Mouse (Mus musculus): Measurements from ENCODE around the gene Gm3952.

The Gm3952 gene

DNA sequence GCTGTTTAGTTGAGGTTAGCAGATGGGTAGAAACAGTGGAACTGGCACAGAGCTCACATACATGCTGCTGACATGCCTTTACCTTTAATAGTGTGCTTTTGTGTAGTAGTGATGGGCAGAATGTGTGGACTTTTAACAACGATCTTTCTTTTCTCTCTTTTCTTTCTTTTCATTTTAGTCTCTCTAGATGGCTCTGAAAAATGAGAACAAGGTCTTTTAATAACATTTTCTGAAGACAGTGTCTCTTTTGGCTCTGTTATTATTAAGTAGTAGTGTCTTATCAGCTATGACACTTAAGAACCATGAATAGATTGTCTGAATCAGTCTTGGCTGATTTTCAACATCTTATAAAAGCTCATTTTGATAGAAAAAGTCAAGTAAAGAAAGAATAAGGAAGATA lies at the start of gene Gm3952:
Gene Gm3952, minus strand, starts transcription at position 101 of the 400 bp plus-strand sequence.
- DNase-seq (ENCODE audit: low spot score in 2 of 2) = no peak

DNA sequence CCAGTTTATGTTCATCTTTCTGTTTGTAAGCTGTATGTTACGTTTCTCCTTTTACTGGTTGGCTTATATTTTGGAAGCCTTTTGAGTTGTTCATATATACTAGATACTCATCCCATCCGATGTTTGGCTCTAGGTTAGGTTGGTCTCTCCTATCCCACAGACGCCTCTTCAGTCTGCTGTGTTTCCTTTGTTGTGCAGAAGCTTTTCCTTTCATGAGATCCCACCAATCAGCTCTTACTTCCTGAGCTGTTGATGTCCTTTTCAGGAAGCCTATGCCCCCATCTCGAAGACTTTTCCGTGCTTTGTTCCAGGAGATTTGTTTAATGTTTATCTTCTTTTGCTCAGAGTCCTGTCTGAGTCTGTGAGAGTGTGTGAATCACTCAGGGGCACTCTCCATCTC lies 45.3 kb upstream of the Gm3952 start:
- no peak for DNase-seq (ENCODE audit: low spot score in 2 of 2)

DNA sequence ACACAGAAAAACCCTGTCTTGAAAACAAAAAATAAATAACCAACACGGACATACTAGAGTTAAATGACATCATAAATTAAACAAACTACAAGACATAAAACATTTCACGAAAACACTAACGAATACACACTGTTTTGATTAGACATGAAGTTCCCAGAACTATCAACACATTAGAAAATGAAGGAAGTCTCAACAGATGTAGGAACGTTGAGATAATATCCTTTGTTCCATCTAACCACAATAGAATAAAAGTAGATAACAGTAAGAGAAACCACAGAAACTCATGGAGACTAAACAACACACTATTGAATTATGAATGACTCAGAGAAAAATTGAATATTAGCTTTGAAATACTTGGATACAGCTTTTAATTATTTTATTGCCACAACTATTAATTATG lies 14.0 kb upstream of the Gm3952 start:
- DNase-seq (ENCODE audit: low spot score in 2 of 2) = no peak

DNA sequence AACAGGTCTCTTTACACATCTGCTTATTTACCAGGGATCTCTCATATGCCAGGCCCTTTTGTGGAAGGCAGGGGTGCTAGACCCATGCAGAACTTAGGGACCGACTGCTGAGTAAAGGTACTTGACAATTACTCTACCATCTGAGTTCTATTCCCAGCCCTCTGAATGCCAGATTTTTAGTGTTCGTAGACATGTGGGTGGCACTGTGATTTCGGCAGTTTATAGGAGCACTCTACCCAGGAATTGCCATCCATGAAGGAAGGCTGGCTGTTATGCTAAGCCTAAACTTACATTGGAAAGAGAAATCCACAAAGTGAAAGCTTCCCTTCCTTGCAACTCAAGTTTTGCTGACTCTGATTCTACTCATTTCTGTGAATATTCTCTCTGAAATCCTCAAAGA lies 62.8 kb downstream of the Gm3952 start:
- no peak for DNase-seq (ENCODE audit: low spot score in 2 of 2)

DNA sequence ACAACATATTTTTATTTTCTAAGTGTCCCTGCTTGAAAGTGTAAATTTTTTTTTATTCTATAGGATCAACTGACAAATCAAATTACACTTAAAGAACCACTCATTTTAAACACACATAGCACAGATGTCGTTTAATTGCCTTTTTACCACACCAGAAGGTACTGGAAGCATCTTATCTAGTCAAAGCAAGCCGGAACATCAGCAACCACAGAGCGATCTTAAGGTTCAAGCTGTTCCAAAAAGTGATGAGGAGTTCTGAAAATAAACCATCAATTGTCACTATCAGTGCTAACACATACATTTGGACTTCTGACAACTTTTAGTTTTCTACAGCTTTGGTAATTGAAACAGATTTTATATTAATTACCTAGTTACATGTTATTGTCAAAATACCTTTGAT lies 64.4 kb downstream of the Gm3952 start:
- DNase-seq (ENCODE audit: low spot score in 2 of 2) = no peak

DNA sequence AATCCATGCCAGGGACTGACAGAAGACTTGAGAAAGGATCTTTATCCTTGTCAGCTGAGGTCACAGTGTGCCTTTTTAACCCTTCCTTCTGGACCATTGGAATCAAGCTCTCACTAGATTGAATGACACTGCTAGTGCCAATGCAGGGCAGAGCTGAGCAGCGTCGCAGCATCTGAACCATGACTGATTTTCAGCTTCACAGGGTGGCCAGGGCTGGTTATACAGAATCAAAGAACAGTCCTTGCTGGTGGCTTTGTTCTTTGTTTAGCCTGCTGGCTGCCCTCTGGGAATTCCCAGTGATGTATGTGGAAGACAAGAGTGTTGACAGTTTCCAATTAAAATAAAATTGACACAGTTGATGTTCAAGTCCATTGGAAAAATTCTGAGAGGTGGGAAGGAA lies 66.2 kb downstream of the Gm3952 start:
- DNase-seq (ENCODE audit: low spot score in 2 of 2) = no peak

DNA sequence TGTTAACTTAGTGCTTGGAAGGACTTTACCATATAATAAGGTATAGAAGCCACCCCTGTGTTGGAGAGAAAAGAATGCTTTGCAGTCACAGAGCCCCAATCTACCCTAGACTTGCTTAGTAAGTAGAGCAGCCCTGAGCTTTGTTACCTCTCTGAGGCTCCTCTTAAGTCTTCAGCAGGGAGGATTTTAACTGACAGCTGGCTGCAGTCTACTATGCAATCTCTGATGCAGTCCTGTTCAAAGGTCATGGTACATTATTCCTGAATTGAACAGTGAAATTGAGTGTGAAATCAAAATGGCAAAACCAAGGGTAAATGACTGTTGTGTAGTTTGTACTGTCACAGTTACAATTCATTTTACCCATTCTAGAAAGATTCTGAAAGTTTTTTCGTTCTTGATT lies 71.3 kb downstream of the Gm3952 start:
- DNase-seq (ENCODE audit: low spot score in 2 of 2) = no peak

DNA sequence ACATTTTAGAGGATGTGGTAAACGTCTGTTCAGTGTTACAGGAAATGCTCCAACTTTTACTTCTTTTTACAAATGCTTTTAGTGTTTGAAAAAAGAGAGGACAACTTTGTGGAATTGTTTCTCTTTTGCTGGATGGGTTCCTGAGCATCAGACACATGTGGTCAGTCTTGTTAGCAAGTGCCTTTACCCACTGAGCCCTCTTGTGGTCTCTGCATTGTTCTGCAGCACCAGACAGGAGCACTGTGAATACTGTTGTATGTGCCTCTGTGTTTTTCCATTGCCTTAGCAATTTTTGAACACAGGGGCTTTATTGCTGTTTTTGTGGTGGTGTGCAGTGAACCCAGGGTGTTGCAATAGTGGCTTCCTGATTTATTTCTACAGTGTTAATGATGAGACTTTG lies 73.7 kb downstream of the Gm3952 start:
- no peak for DNase-seq (ENCODE audit: low spot score in 2 of 2)

DNA sequence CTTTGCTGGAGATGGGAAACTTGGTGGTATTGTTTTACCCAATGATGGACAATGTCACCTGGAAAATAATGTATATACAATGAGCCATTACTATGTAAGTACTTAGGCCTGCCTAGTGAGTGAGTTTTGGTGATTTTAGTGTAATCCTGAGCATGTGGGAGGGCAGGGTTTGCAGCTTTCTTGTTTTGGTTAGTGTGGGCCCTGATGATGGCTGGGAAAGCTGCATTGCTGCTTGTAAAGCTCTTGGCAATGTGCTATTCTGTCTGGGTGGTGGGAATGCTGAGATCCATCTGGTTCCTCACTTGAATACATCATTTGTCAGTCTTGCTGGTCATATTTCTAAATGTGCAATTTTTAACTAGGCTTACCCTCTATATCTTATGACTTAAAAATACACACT lies 82.3 kb downstream of the Gm3952 start:
- DNase-seq (ENCODE audit: low spot score in 2 of 2) = no peak

DNA sequence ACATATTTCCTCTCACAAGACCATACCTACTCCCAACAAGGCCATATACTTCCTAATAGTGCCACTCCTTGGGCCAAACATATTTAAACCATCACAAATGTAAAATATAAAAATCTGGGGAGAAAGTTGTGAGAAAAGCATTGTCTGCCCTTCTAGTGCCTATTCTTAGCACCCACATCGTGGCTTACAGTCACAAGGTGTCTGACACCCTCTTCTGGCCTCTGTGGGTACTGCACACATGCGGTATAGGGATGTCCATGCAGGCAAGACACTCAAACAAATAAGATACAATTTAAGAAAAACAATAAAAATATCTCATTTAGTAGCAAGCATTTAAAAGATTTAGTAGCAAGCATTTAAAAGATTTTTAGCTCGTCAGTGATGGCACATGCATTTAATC lies 89.2 kb downstream of the Gm3952 start:
- peak; percentile 59 to 70 for DNase-seq (ENCODE audit: low spot score in 2 of 2)

DNA sequence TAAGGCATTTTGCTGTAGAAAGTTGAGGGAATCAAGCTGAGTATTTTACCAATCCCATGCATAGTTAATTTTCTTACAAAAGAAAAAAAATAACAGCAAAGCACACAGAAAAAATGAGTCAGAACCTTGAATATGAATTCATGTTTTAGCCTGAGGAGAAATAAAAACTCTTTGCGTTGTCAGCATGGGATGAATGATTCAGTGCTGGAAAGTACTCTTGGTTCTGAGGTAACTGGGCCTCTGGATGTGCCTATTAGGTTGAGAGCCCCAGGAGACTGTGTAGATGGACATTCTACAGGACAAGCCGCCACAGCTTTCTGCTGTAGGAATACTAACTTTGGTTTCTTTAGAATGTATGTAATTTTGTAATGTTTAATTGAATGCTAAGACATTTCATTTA lies 93.7 kb downstream of the Gm3952 start:
- no peak for DNase-seq (ENCODE audit: low spot score in 2 of 2)

DNA sequence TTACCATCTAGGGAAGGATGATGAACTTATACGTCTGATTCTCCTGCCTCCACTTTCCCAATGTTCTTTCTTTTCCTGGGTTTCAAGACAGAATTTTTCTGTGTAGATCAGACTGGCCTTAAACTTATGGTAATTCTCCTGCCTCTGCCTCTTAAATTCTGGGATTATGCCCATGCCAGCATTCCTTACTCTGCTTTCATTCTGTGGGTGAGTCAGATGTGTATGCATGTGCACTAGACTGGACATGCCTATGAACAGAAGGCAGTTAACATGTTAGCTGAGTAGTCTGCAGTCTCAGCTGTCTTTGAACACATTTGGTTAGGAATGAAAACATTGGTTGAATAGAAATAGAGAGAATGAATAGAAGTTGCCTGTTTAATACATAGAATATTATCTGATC lies 94.1 kb downstream of the Gm3952 start:
- no peak for DNase-seq (ENCODE audit: low spot score in 2 of 2)

DNA sequence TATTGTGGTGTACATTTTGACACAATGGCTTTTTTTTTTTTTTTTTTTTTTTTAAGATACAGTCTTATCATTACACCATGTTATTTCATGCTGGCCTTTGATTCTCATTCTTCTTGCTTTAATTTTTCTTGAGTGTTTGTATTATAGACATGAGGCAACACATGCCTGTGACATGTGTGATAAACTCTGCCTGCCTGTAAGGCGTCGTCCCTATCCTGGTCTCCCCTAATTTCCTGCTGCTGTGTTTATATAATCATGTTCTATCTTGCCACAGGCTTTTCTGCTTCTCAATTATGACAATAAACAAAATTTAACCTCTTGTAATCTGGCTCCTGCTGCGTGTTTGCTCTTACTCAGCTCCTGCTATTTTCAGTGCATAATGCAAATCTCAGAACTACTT lies 100.5 kb downstream of the Gm3952 start:
- DNase-seq (ENCODE audit: low spot score in 2 of 2) = no peak

DNA sequence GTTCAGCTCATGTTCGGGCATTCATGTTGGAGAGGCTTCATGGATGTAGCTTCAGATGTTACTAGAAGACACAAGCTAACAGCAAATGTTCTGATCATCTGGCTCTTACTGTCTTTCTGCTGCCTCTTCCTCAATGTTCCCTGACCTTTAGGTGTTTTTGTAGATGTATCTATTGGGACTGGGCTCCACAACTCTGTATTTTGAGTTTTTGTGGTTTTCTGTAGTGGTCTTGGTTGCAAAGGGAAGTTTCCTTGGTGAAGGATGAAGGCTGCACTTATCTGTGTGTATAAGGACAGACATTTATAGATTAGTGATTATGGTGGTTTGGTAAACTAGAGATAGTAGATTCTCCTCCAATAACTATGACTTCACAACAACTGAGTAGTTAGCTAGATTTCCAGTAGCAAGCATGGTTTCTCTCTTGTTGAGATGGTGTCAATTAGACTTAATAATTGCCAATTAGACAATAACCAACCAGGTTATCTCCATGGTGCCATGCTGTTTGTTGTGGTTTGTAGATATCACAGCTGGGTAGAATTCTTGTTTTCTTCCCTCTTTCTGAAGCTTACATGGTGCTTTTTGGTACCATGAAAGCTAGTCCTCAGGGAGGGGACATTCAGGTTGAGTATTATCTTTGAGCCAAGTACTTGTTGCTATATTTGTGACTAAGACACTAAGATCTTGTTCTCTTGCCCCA lies 101.6 kb downstream of the Gm3952 start:
- DNase-seq (ENCODE audit: low spot score in 2 of 2) = no peak

All from spleen, postnatal 36 days (tissue).